Mouse (Mus musculus) bone marrow macrophage, adult 2 months (primary cell): ENCODE results near the gene Olfr945. TPM values are rescaled to one million over a fixed set of nuclear protein-coding genes. Genes with fewer than 3 reads are reported as not detected.

Experiments used
- H3K27ac ChIP-seq: 2 replicates; pipeline ENCODE4 v1.5.1; 2012; ENCODE audit warnings: low read depth, low read length; ENCODE audit not compliant: insufficient read depth
- H3K4me1 ChIP-seq: 2 replicates; pipeline ENCODE4 v1.6.1; 2012; ENCODE audit warnings: low read length; ENCODE audit not compliant: control insufficient read depth, insufficient read depth
- H3K4me3 ChIP-seq: 2 replicates; pipeline ENCODE4 v1.5.1; 2012; ENCODE audit warnings: mild to moderate bottlenecking, low read length, moderate library complexity; ENCODE audit not compliant: insufficient read depth
- CTCF ChIP-seq: IDR thresholded peaks from 2 replicates; pipeline ENCODE4 v1.5.1; 2012; ENCODE audit warnings: low read depth, mild to moderate bottlenecking, low read length, moderate library complexity
- POLR2A ChIP-seq: IDR thresholded peaks from 2 replicates; pipeline ENCODE4 v1.6.1; 2012; ENCODE audit warnings: mild to moderate bottlenecking, low read depth, low read length, borderline replicate concordance
- polyA plus RNA-seq: library from polyadenylated mRNA; stranded (reverse); fragments of >200 nt; gene quantifications from 2 replicates; pipeline ENCODE4 v1.2.4, GENCODE M21; 2012; ENCODE audit not compliant: missing spikeins, insufficient read depth, insufficient read length

The Olfr945 gene
- polyA plus RNA-seq: not detected in 2 replicates

- Histone ChIP-seq H3K4me1 (no peaks in the 10 kb centered on the region), H3K4me3 (no peak within 1 kb of the TSS), H3K27ac (no peak within 1 kb of the TSS)
- no peak for TF ChIP-seq CTCF
- TF ChIP-seq POLR2A: no peak
Measured at GRCm38 (mm10) chr9:39276718-39277117, at the start of gene Olfr945. Olfr945 (minus strand) TSS chr9:39276818.

GRCm38 (mm10) chr9:39325945-39326344, 49.3 kb upstream of the Olfr945 start, which contains the start of gene Olfr948:
Olfr948 (minus strand) TSS chr9:39326045.
- Histone ChIP-seq H3K27ac (no peak within 1 kb of the TSS), H3K4me1 (no peaks in the 10 kb centered on the region), H3K4me3 (no peak within 1 kb of the TSS)
- TF ChIP-seq POLR2A (no peak), CTCF (no peak)

- no peak overlapping the region for H3K27ac ChIP-seq
- no peak overlapping the region for H3K4me3 ChIP-seq
- TF ChIP-seq CTCF: no peak
- no peak for TF ChIP-seq POLR2A
- no peaks in the 10 kb centered on the region for H3K4me1 ChIP-seq
Measured at GRCm38 (mm10) chr9:39287136-39287535, 10.5 kb upstream of the Olfr945 start.

GRCm38 (mm10) chr9:39249894-39250293, 26.7 kb downstream of the Olfr945 start, which contains the start of gene Olfr1537:
Olfr1537 (minus strand) TSS chr9:39249994.
- Histone ChIP-seq H3K27ac (no peak within 1 kb of the TSS), H3K4me3 (no peak within 1 kb of the TSS), H3K4me1 (no peaks in the 10 kb centered on the region)
- no peak for TF ChIP-seq POLR2A
- TF ChIP-seq CTCF: no peak

Other genes starting within 250 kb of the Olfr945 start
- not detected in 2 replicates for gene Olfr937, start 211.9 kb downstream of the Olfr945 start, polyA plus RNA-seq
- not detected in 2 replicates for gene Olfr938, start 197.9 kb downstream of the Olfr945 start, polyA plus RNA-seq
- gene Olfr27, start 148.7 kb downstream of the Olfr945 start, polyA plus RNA-seq: not detected in 2 replicates
- 0.24 TPM in 1 of 2 replicates, not detected in the other for gene Olfr943, start 110.5 kb downstream of the Olfr945 start, polyA plus RNA-seq
- not detected in 2 replicates for gene Olfr944, start 74.9 kb downstream of the Olfr945 start, polyA plus RNA-seq
- not detected in 2 replicates for gene Olfr1537, start 26.8 kb downstream of the Olfr945 start, polyA plus RNA-seq
- gene Olfr948, start 49.2 kb upstream of the Olfr945 start, polyA plus RNA-seq: not detected in 2 replicates
- gene Olfr951, start 110.6 kb upstream of the Olfr945 start, polyA plus RNA-seq: not detected in 2 replicates
- not detected in 2 replicates for gene Olfr952, start 150.3 kb upstream of the Olfr945 start, polyA plus RNA-seq
- gene Olfr954, start 179.9 kb upstream of the Olfr945 start, polyA plus RNA-seq: not detected in 2 replicates
- gene Olfr955, start 195.1 kb upstream of the Olfr945 start, polyA plus RNA-seq: not detected in 2 replicates
- not detected in 2 replicates for gene Olfr44, start 217.2 kb upstream of the Olfr945 start, polyA plus RNA-seq
- not detected in 2 replicates for gene Olfr957, start 239.0 kb upstream of the Olfr945 start, polyA plus RNA-seq